22 mouse cellular contexts compared by ENCODE assay signal in genomic region chr13:71166226-71166625, GRCm38 (mm10).
A peak's percentile ranks its signal among the peaks of the same experiment; 100 is the strongest.
DNase-seq lines count a peak whose midpoint lies in the region; ATAC-seq lines count a peak whose summit lies in the region.
"Had no signal": no experiment of that assay in that cellular context is flagged by ENCODE, and none has a peak within 500 bp of the region (broad histone marks: within the 10 kb centered on the region; RNA-seq: fewer than 3 reads in every experiment).

No protein-coding gene starts in this region.

- WGBS in forebrain, embryonic 13.5 days = 14% methylated on average over 3 of the region's 3 CpGs
- 8% methylated on average over 3 of the region's 3 CpGs for WGBS in forebrain, embryonic 16.5 days
- 40% methylated on average over 3 of the region's 3 CpGs for WGBS in neural tube, embryonic 15.5 days
- 10% methylated on average over 3 of the region's 3 CpGs for WGBS in midbrain, embryonic 14.5 days

- H3K36me3 ChIP-seq in forebrain, embryonic 13.5 days (ENCODE audit: poor library complexity, severe bottlenecking) = no peaks in the 10 kb centered on the region
- H3K36me3 ChIP-seq in forebrain, embryonic 16.5 days (ENCODE audit: control insufficient read depth, insufficient read depth) = no peaks in the 10 kb centered on the region
- no peaks in the 10 kb centered on the region for H3K36me3 ChIP-seq in neural tube, embryonic 15.5 days
- H3K36me3 ChIP-seq in midbrain, embryonic 14.5 days (ENCODE audit: control insufficient read depth, insufficient read depth, low read length) = no peaks in the 10 kb centered on the region
- H3K36me3 ChIP-seq: embryonic facial prominence, embryonic 15.5 days; heart, embryonic 15.5 days; kidney, embryonic 15.5 days; limb, embryonic 13.5 days; liver, embryonic 13.5 days had no signal

- DNase-seq in neural tube, embryonic 10.5 days (ENCODE audit: extremely low spot score, low spot score) = peak; percentile 11
- no peak for DNase-seq in midbrain, embryonic 14.5 days
- DNase-seq in frontal cortex, postnatal 10 days (ENCODE audit: low spot score in 2 of 2) = no peak
- no peak for DNase-seq in thymus, postnatal 4 days
- DNase-seq: adrenal gland, postnatal 25 days; cerebellum, adult 9-10 months; gastrocnemius, postnatal 36 days; heart, postnatal 36 days; kidney, adult 11 months; kidney, postnatal 36 days; liver, embryonic 13.5 days; lung, adult 2 months; lung, postnatal 14 days; thymus, adult 2 months had no signal

- H3K4me1 ChIP-seq in forebrain, embryonic 13.5 days = peaks cover 18% of the 10 kb centered on the region
- peaks cover 8% of the 10 kb centered on the region for H3K4me1 ChIP-seq in forebrain, embryonic 16.5 days (replicated peaks; ENCODE audit: control insufficient read depth, insufficient read depth, low read length)
- H3K4me1 ChIP-seq in neural tube, embryonic 15.5 days = peaks cover 7% of the 10 kb centered on the region
- H3K4me1 ChIP-seq in midbrain, embryonic 14.5 days (ENCODE audit: control insufficient read depth, insufficient read depth, low read length) = peaks cover 10% of the 10 kb centered on the region
- H3K4me1 ChIP-seq: embryonic facial prominence, embryonic 15.5 days; heart, embryonic 15.5 days; kidney, embryonic 15.5 days; limb, embryonic 13.5 days; liver, embryonic 13.5 days had no signal

- H3K4me2 ChIP-seq in forebrain, embryonic 13.5 days = no peak overlapping the region
- no peak overlapping the region for H3K4me2 ChIP-seq in forebrain, embryonic 16.5 days (ENCODE audit: low read length)
- H3K4me2 ChIP-seq in neural tube, embryonic 15.5 days = no peak overlapping the region
- H3K4me2 ChIP-seq in midbrain, embryonic 14.5 days (ENCODE audit: low read length) = no peak overlapping the region
- H3K4me2 ChIP-seq: embryonic facial prominence, embryonic 15.5 days; heart, embryonic 15.5 days; kidney, embryonic 15.5 days; limb, embryonic 13.5 days; liver, embryonic 13.5 days had no signal

- ATAC-seq in forebrain, embryonic 13.5 days = peak; percentile 26; the same call in 1 of the 2 replicates
- ATAC-seq in forebrain, embryonic 16.5 days = no peak
- ATAC-seq in neural tube, embryonic 15.5 days (ENCODE audit: low FRiP score) = no peak
- peak; percentile 41; the same call in 1 of the 2 replicates for ATAC-seq in midbrain, embryonic 14.5 days (ENCODE audit: low FRiP score, low TSS enrichment)
- ATAC-seq: CD4-positive, CD25-positive, alpha-beta regulatory T cell, adult 4 months had no signal

- H3K27ac ChIP-seq in forebrain, embryonic 13.5 days = no peak overlapping the region
- H3K27ac ChIP-seq in forebrain, embryonic 16.5 days (ENCODE audit: low read length) = no peak overlapping the region
- H3K27ac ChIP-seq in neural tube, embryonic 15.5 days (replicated peaks) = no peak overlapping the region
- H3K27ac ChIP-seq in midbrain, embryonic 14.5 days (replicated peaks; ENCODE audit: low read depth, low read length) = peak overlapping the region; percentile 39; the same call in 1 of the 2 replicates
- H3K27ac ChIP-seq: embryonic facial prominence, embryonic 15.5 days; heart, embryonic 15.5 days; kidney, embryonic 15.5 days; limb, embryonic 13.5 days; liver, embryonic 13.5 days had no signal

- H3K9me3 ChIP-seq in forebrain, embryonic 13.5 days (replicated peaks) = no peaks in the 10 kb centered on the region
- H3K9me3 ChIP-seq in forebrain, embryonic 16.5 days (ENCODE audit: control insufficient read depth, low read length) = no peaks in the 10 kb centered on the region
- no peaks in the 10 kb centered on the region for H3K9me3 ChIP-seq in neural tube, embryonic 15.5 days (replicated peaks)
- H3K9me3 ChIP-seq in midbrain, embryonic 14.5 days (ENCODE audit: control insufficient read depth, low read length) = no peaks in the 10 kb centered on the region
- H3K9me3 ChIP-seq: embryonic facial prominence, embryonic 15.5 days; heart, embryonic 15.5 days; kidney, embryonic 15.5 days; limb, embryonic 13.5 days; liver, embryonic 13.5 days had no signal

- H3K27me3 ChIP-seq in forebrain, embryonic 13.5 days = peaks cover 22% of the 10 kb centered on the region
- H3K27me3 ChIP-seq in forebrain, embryonic 16.5 days (replicated peaks; ENCODE audit: control insufficient read depth, insufficient read depth, low read length) = no peaks in the 10 kb centered on the region; the same call in 1 of the 2 replicates
- H3K27me3 ChIP-seq in neural tube, embryonic 15.5 days (replicated peaks) = 0 out of 2 replicates have a peak, but pooled peaks cover 7% of the 10 kb centered on the region
- no peaks in the 10 kb centered on the region for H3K27me3 ChIP-seq in midbrain, embryonic 14.5 days (ENCODE audit: control insufficient read depth, insufficient read depth, low read length)
- H3K27me3 ChIP-seq: embryonic facial prominence, embryonic 15.5 days; heart, embryonic 15.5 days; limb, embryonic 13.5 days; liver, embryonic 13.5 days had no signal

- H3K9ac ChIP-seq in forebrain, embryonic 13.5 days = no peak overlapping the region
- H3K9ac ChIP-seq in forebrain, embryonic 16.5 days (replicated peaks; ENCODE audit: low read depth, low read length) = no peak overlapping the region
- no peak overlapping the region for H3K9ac ChIP-seq in neural tube, embryonic 15.5 days (replicated peaks)
- H3K9ac ChIP-seq in midbrain, embryonic 14.5 days (replicated peaks; ENCODE audit: low read length) = no peak overlapping the region
- H3K9ac ChIP-seq: embryonic facial prominence, embryonic 15.5 days; heart, embryonic 15.5 days; kidney, embryonic 15.5 days; limb, embryonic 13.5 days; liver, embryonic 13.5 days had no signal

- no peak overlapping the region for H3K4me3 ChIP-seq in forebrain, embryonic 13.5 days
- H3K4me3 ChIP-seq in forebrain, embryonic 16.5 days (replicated peaks; ENCODE audit: low read length) = no peak overlapping the region
- H3K4me3 ChIP-seq in neural tube, embryonic 15.5 days (replicated peaks) = no peak overlapping the region
- no peak overlapping the region for H3K4me3 ChIP-seq in midbrain, embryonic 14.5 days (replicated peaks; ENCODE audit: low read depth, low read length)
- H3K4me3 ChIP-seq: embryonic facial prominence, embryonic 15.5 days; heart, embryonic 15.5 days; kidney, embryonic 15.5 days; limb, embryonic 13.5 days; liver, embryonic 13.5 days had no signal

Comparison
In these comparisons a context has a peak if more than half of its experiments do, and no peak if none do; other contexts are left out.
1. ATAC-seq: peak in forebrain, embryonic 13.5 days (single experiment) and midbrain, embryonic 14.5 days (single experiment); none in forebrain, embryonic 16.5 days (single experiment) and neural tube, embryonic 15.5 days (single experiment).